29 mouse cellular contexts compared by ENCODE assay signal in genomic region chr2:162307996-162308395, GRCm38 (mm10).
A peak's percentile ranks its signal among the peaks of the same experiment; 100 is the strongest.
DNase-seq lines count a peak whose midpoint lies in the region; ATAC-seq and TF ChIP-seq lines count a peak whose summit lies in the region.
"Had no signal": no experiment of that assay in that cellular context is flagged by ENCODE, and none has a peak within 500 bp of the region (broad histone marks: within the 10 kb centered on the region; RNA-seq: fewer than 3 reads in every experiment).

No protein-coding gene starts in this region.

- no peaks in the 10 kb centered on the region for H3K27me3 ChIP-seq in kidney, embryonic 14.5 days (ENCODE audit: control insufficient read depth, insufficient read depth, low read length)
- H3K27me3 ChIP-seq in kidney, postnatal 0 days (ENCODE audit: insufficient read depth, low read length): no peaks in the 10 kb centered on the region
- H3K27me3 ChIP-seq: embryonic facial prominence, embryonic 12.5 days; forebrain, embryonic 15.5 days; heart, embryonic 12.5 days; heart, embryonic 15.5 days; hindbrain, embryonic 13.5 days had no signal

- H3K9me3 ChIP-seq in kidney, embryonic 14.5 days (ENCODE audit: control insufficient read depth, low read length): no peaks in the 10 kb centered on the region
- H3K9me3 ChIP-seq in kidney, postnatal 0 days (replicated peaks; ENCODE audit: low read length): no peaks in the 10 kb centered on the region
- H3K9me3 ChIP-seq: embryonic facial prominence, embryonic 12.5 days; forebrain, embryonic 12.5 days; forebrain, embryonic 15.5 days; heart, embryonic 12.5 days; heart, embryonic 15.5 days; hindbrain, embryonic 10.5 days; hindbrain, embryonic 13.5 days had no signal

- H3K36me3 ChIP-seq in kidney, embryonic 14.5 days (ENCODE audit: control insufficient read depth, insufficient read depth, low read length): no peaks in the 10 kb centered on the region
- H3K36me3 ChIP-seq in kidney, postnatal 0 days (ENCODE audit: insufficient read depth, low read length): no peaks in the 10 kb centered on the region
- H3K36me3 ChIP-seq: embryonic facial prominence, embryonic 12.5 days; forebrain, embryonic 12.5 days; forebrain, embryonic 15.5 days; heart, embryonic 12.5 days; heart, embryonic 15.5 days; hindbrain, embryonic 10.5 days; hindbrain, embryonic 13.5 days had no signal

- DNase-seq in kidney, adult 11 months: no peak
- peak; percentile 89 for DNase-seq in kidney, postnatal 0 days (ENCODE audit: low spot score)
- no peak for DNase-seq in kidney, postnatal 4 days
- DNase-seq in embryo, embryonic 11 days: peak; percentile 34
- DNase-seq in hindlimb bud, embryonic 11.5 days (ENCODE audit: extremely low spot score, low read depth, low spot score): peak; percentile 31
- no peak for DNase-seq in yolk sac, embryonic 10.5 days (ENCODE audit: low spot score)
- no peak for DNase-seq in urinary bladder, postnatal 25 days (ENCODE audit: low spot score)
- DNase-seq: adrenal gland, adult 2 months; adrenal gland, postnatal 14 days; cerebellum, adult 18-20 months; cerebellum, adult 9-11 months; cerebellum, postnatal 25 days; gastrocnemius, postnatal 25 days; heart, adult 18-20 months; heart, postnatal 10 days; heart, postnatal 36 days had no signal

- 0 out of 2 replicates have a peak, but pooled peaks have one; percentile 32 for TF ChIP-seq CTCF in kidney, postnatal 0 days (IDR thresholded peaks at IDR 0.05; ENCODE audit: low read depth)

- no peaks in the 10 kb centered on the region for H3K4me1 ChIP-seq in kidney, embryonic 14.5 days (ENCODE audit: control insufficient read depth, insufficient read depth, low read length)
- H3K4me1 ChIP-seq in kidney, postnatal 0 days (replicated peaks; ENCODE audit: insufficient read depth, low read length): no peaks in the 10 kb centered on the region
- H3K4me1 ChIP-seq: embryonic facial prominence, embryonic 12.5 days; forebrain, embryonic 12.5 days; forebrain, embryonic 15.5 days; hindbrain, embryonic 10.5 days; hindbrain, embryonic 13.5 days had no signal

- ATAC-seq in kidney, embryonic 14.5 days (ENCODE audit: low FRiP score, low TSS enrichment): peak; percentile 86; the same call in 1 of the 2 replicates
- no peak; the same call in 1 of the 2 replicates for ATAC-seq in kidney, postnatal 0 days (replicated peaks; ENCODE audit: low FRiP score, low read depth)
- ATAC-seq: CD4-positive, CD25-positive, alpha-beta regulatory T cell, adult 4 months; forebrain, embryonic 15.5 days; hindbrain, embryonic 16.5 days; inflammation-experienced regulatory T-cells, adult 6 months; intestine, embryonic 16.5 days had no signal

- no peak overlapping the region for H3K4me2 ChIP-seq in kidney, embryonic 14.5 days (replicated peaks; ENCODE audit: low read depth, low read length)
- no peak overlapping the region for H3K4me2 ChIP-seq in kidney, postnatal 0 days (ENCODE audit: low read length)
- H3K4me2 ChIP-seq: embryonic facial prominence, embryonic 12.5 days; forebrain, embryonic 12.5 days; forebrain, embryonic 15.5 days; heart, embryonic 12.5 days; heart, embryonic 15.5 days; hindbrain, embryonic 13.5 days had no signal

- no peak overlapping the region for H3K4me3 ChIP-seq in kidney, embryonic 14.5 days (ENCODE audit: low read length)
- no peak overlapping the region for H3K4me3 ChIP-seq in kidney, postnatal 0 days (replicated peaks; ENCODE audit: low read depth, low read length)
- H3K4me3 ChIP-seq: embryonic facial prominence, embryonic 12.5 days; erythroblast, embryonic 14.5 days; forebrain, embryonic 12.5 days; forebrain, embryonic 15.5 days; heart, embryonic 12.5 days; heart, embryonic 15.5 days; hindbrain, embryonic 10.5 days; hindbrain, embryonic 13.5 days had no signal

- no peak overlapping the region for H3K27ac ChIP-seq in kidney, embryonic 14.5 days (ENCODE audit: low read depth, low read length)
- H3K27ac ChIP-seq in kidney, postnatal 0 days: no peak overlapping the region
- H3K27ac ChIP-seq: embryonic facial prominence, embryonic 12.5 days; forebrain, embryonic 12.5 days; forebrain, embryonic 15.5 days; heart, embryonic 15.5 days; hindbrain, embryonic 10.5 days; hindbrain, embryonic 13.5 days had no signal

- H3K9ac ChIP-seq in kidney, embryonic 14.5 days (ENCODE audit: low read depth, low read length): no peak overlapping the region
- H3K9ac ChIP-seq in kidney, postnatal 0 days (ENCODE audit: low read depth, low read length): no peak overlapping the region
- H3K9ac ChIP-seq: embryonic facial prominence, embryonic 12.5 days; forebrain, embryonic 12.5 days; forebrain, embryonic 15.5 days; heart, embryonic 12.5 days; heart, embryonic 15.5 days; hindbrain, embryonic 13.5 days had no signal

- WGBS in kidney, embryonic 14.5 days: 12% methylated on average over 2 of the region's 2 CpGs
- 27% methylated on average over 2 of the region's 2 CpGs for WGBS in kidney, postnatal 0 days

Comparison
In these comparisons a context has a peak if more than half of its experiments do, and no peak if none do; other contexts are left out.
1. DNase-seq: peak in kidney, postnatal 0 days (single experiment), embryo, embryonic 11 days (single experiment) and hindlimb bud, embryonic 11.5 days (single experiment); none in kidney, adult 11 months (single experiment), kidney, postnatal 4 days (0 of 2), yolk sac, embryonic 10.5 days (single experiment) and urinary bladder, postnatal 25 days (single experiment).